Mouse (Mus musculus): ENCODE data around the gene Etl4.
A peak's percentile ranks its signal among the peaks of the same experiment; 100 is the strongest.

The Etl4 gene

DNA sequence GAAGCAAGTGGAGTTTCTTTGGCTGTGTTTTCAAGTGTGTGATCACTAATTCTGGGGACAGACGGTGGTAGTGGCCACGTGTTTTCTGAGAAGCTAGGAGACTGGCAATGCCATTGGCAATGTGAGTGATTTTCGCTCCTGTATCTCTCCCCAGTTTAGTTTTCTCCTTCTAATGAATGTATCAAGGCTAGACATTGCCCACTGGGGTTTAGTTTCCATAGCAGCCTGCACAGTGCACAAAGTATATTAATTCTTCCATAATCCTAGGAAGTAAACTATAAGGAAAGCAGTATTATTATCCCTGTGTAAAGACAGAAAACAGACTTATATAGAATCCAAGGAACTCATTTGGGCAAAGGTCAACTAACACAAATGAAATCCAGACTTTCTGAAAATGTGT is 852.2 kb downstream of the Etl4 start:
- no peak for DNase-seq (ENCODE audit: low spot score in 2 of 2)

DNA sequence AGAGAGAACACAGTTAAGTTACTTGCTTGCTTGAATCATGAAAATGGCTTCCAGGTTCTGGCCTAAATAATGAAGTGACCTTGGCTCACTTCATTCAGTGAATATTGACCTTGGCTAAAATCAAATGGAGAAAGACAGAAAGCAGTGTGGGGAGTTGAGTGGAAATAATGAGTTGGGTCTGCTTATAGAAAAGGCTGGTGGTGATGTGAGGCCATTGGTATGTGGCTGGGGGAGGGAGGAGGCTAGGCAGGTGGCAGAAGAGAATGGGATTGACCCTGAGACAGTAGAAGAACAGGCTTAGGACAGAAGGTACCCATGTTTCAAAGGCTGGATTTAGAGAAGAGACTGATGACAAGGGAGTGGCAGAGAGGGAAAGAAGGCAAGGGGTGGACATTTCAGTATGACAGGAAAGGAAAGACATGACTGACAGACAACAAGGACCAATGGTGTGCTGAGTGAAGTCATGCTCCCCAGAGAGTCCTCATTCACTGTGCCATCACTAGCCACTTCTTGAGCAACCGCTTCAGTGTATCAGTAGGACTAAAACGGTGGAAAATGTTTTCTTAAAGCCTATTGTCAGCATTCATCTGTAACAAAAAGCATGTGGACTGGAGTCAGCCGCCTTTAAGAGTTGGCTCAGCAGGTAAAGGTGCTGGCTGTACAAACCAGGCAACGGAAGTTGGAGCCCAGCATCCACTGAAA is 854.1 kb downstream of the Etl4 start:
- no peak for DNase-seq (ENCODE audit: low spot score in 2 of 2)

DNA sequence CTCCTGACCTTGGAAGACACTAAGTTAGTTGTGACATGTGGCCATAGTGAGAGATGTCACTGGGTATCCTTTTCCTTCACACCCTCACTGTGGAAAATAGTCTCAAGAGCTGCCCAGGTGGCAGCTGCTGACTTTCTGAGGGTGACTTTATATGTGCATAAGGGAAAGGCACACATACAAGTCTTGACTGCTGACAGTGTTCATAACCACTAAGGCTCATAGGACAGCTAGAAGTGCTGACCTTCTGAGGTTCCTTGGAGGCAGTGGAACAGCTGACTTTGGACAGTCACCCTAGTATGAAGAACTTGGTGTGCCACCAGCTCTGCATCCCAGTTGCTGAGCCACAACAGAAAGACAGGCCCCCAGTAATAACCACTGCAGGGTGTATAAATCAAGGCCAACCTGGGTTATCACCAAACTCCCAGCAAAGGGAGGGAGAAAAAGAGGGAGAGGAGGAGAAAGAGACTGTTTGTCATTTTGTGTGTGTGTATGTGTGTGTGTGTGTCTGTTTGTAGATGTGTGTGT is 855.0 kb downstream of the Etl4 start:
- DNase-seq (ENCODE audit: low spot score in 2 of 2): no peak

DNA sequence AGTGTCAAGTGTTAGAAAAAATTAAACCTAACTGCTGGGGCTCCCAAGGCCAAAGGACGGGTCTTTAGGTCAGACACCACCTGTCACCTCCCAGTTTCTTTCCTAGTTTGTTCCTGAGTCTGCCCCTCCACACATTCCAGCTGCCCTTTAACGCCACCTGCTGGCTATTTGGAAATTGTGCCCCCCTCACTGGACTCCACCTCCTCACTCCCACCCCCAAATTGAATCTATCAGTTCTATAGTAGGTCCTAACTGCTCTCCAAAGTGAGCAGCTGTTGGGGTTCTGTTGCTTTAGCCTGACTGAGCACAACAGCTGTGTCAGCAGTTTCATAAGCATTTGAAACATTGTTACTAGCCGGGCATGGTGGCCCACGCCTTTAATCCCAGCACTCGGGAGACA is 859.1 kb downstream of the Etl4 start:
- DNase-seq (ENCODE audit: low spot score in 2 of 2): no peak

DNA sequence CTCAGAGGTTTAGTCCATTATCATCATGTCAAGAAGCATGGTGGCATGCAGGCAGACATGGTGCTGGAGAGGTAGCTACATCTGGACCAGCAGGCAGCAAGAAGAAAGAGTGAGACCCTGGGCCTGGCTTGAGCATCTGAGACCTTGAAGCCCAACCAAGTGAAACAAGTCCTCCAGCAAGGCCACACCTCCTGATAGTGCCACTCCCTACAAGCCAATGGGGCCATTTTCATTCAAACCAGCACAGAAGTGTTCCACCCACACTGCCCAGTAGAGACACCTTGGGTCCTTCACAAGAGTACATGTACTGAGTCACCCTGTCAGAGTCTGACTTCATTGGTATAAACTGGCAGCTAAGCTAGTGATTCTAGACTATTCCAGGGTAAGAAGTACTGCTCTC is 860.6 kb downstream of the Etl4 start:
- DNase-seq (ENCODE audit: low spot score in 2 of 2): no peak

DNA sequence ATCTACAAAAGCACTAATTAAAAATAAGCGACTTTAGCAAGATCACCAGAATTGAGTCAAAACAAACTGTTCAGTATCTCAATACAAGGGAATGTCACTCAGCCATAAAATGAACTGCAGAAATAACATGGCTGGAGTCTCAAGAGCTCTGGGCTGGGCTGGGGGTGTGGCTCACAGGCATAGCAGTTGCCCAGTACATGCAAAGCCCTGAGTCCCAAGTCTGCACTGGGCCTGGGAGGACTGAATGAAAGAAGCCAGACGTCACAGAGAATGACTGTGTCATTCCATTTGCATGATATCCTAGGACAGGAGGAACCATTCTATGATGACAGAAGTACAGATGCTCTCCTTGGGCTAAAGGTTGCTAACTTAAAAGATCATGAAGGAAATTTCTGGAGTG is 864.9 kb downstream of the Etl4 start:
- no peak for DNase-seq (ENCODE audit: low spot score in 2 of 2)

DNA sequence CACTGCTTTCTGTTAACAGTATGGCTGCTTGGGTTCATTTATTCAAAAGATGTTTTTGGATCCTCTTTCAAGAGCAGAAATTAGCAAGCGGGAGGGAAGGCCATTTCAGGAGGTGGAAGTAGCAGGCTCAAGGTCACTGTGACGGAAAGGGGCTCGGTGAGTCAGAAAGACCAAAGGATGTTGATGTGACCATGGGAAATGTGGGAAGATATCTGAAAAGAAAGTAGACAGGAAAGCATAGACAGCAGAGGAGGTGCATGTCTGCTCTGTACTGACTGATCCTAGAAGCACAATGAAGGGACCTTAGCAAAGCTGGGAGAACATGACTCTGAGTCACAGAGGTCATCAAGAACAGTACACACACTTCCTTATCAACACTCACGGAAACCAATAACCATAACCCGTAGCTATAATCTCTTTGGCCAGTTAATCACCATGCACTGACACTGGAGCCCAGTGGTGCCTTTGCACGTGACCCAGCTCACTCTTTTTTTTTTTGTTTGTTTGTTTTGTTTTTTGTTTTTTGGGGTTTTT is 866.7 kb downstream of the Etl4 start:
- DNase-seq (ENCODE audit: low spot score in 2 of 2): no peak

DNA sequence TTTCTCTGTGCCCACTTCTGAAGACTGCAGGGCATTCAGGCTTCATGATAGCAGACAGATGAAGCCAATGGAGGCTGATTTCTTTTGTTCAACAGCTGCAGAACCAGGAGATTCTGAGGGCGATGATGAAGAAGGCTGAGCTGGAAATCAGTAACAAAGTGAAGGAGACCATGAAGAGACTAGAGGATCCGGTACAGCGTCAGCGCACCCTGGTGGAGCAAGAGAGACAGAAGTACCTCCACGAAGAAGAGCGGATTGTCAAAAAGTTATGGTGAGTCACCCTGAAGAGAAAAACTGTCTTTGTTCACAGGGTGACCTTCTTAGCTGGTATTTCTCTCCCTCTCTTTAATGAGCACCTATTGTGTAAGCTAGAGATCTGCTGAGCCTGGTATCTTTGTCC is 868.4 kb downstream of the Etl4 start:
- DNase-seq (ENCODE audit: low spot score in 2 of 2): no peak

DNA sequence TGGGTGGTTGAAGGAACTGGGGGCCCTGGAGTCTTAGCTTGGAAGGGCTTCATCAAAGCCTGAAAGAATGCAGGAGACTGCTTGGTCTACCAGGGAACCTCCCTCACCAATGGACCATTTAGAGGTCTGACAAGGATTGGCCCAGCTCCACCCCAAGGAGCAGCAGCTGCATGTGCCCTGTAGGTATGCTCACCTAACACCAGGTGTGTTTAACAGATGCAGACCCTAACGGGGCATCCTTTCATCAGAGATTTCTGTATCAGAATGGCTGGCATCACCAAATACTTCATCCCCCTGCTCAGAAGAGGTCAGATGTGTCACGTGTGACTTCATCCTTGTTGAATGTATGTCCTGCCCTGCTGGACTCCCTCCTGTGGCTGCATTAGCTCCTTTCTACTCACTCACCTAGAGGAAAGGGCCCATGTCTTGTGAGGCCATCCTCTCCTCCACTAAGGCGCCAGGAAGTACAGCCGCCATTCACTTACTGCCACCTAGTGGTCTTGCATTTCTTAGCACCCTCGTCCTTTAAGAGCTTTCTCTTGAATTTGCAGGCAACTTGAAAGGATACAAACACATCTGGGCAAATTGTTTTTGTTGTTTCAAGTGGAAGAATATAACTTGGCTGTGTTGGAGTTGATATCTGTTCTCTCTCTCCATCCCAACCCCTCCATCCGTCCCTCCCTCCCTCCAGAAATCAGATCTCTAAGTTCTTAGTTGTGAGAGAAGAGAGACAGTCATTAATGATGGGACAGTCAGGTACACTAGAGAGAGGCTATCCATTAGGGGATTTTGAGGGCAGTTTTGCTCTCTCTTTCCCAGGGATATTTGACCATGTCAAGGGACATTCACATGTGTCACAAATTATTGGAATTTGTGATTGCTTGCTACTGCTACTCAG is 870.2 kb downstream of the Etl4 start:
- peak in 1 of 2 experiments; percentile 12 for DNase-seq (ENCODE audit: low spot score in 2 of 2)

DNA sequence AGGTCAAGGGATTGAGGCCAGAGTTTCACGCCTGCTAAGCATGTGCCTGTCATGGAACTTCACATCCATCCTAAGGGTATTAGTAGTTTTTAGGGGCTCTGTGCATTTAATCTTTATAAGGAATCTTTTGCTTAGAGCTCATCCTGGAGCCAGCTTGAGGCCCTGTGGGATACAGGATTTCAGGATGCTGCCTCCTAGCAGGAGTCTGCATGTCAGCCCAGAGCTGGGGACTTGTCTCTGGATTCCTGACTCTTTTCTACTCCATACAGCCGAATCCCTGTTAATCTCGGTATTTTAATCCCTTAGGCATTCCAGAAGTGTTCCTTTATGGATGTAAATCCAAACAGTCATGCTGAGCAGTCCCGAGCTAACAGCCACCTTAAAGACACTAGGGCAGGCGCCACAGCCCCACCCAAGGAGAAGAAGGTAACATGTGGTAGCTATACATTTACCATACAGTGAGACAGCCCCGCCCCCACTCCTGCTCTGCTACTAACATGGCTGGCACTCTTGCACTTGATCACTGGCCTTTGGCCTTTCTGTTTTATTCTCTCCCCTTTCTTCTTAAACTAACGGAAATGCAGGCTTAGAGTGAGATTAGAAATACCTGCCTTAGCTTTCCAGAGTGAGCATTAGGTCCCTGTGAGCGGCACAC is 891.8 kb downstream of the Etl4 start:
- no peak for DNase-seq (ENCODE audit: low spot score in 2 of 2)

DNA sequence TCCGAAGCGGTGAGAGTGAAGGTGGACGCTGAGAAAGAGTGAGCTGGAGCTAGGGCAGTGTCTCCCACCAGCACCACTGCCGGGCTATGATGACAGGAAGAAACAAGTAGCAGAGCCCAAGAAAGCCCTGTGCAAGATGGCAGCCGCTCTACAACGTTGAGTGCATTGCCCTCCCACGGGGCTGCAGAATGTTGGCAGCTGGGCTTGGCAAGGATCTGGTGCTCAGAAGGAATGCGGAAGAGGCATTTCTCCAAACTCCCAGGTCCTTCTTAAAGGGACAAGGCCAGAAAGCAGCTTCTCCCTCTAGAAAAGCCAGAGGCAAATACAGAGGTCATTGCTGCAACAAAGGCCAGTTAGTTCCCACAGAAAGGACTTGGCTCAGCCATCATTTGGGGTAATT is 901.9 kb downstream of the Etl4 start:
- no peak for DNase-seq (ENCODE audit: low spot score in 2 of 2)

DNA sequence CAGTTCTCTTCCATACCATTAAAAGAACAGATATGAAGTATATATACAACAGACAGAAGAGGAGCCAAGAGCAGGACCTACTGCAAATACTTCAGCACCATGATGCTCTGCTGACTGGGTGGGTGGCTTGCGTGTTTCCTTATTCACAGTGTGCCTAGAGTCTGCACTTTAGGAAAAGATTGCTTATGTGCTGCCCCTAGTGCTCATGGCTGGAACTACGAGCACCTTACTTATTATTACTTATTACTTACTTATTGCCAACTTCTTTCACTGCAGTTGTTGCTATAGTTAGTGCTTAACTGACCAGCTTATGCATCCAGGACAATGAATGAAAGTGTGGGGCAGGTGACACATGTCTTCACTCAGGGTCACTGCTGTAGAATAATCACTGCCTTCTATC is 904.4 kb downstream of the Etl4 start:
- DNase-seq (ENCODE audit: low spot score in 2 of 2): no peak

DNA sequence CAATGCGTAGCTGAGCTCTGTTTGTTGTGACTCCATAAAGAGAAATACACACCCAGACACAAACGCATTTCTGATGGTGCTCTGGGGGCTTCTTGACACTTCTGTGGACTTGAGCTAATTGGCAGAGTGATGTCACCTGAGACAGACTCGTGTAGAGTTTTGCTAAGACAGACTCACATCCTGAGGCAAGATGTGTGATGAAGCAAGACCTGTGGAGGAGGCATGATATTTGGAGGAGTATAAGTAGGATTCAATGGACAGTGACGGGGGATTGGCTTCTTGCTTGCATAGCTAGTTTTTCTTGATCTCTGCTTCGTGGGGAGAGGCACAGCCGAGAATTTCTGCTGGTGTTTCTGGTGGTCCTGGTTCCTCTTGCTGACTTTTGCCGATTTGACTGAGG is 908.6 kb downstream of the Etl4 start:
- no peak for DNase-seq (ENCODE audit: low spot score in 2 of 2)

DNA sequence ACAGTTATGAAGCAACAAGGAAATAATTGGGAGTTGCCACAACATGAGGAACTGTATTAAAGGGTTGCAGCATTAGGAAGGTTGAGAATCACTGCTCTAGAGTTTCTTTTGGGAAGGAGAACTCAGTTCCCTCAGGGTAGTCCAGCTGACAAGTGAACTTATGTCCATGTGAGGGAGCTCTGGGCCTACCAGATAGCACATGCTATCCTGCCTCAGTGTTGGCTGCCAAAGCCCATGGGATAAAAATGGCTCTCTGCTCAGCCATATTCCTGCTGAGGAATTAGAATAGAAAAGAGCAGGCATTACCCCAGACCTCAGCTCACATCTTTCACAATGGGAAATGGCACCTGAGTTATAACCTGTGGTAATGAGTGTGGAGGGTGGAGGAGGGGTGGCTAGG is 916.7 kb downstream of the Etl4 start:
- no peak for DNase-seq (ENCODE audit: low spot score in 2 of 2)

DNA sequence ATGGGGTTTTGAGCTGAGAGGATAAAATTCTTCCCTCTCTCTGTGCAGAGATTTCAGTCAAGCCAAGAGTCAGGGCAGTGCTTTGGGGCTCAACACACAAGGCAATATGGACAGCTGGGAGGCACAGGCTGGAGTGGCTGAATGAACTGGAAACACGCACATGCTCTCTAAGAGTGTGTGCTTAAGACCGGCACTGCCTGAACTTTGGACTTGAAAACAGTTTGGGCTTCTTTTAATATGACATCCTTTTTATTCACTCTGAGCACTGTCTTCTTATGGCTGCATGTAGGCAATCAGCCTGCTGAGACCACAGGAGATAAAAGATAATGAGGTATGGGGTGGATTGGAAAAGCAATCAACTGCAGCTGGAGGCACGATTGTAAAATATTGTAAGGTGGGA is 921.3 kb downstream of the Etl4 start:
- DNase-seq (ENCODE audit: low spot score in 2 of 2): no peak

DNA sequence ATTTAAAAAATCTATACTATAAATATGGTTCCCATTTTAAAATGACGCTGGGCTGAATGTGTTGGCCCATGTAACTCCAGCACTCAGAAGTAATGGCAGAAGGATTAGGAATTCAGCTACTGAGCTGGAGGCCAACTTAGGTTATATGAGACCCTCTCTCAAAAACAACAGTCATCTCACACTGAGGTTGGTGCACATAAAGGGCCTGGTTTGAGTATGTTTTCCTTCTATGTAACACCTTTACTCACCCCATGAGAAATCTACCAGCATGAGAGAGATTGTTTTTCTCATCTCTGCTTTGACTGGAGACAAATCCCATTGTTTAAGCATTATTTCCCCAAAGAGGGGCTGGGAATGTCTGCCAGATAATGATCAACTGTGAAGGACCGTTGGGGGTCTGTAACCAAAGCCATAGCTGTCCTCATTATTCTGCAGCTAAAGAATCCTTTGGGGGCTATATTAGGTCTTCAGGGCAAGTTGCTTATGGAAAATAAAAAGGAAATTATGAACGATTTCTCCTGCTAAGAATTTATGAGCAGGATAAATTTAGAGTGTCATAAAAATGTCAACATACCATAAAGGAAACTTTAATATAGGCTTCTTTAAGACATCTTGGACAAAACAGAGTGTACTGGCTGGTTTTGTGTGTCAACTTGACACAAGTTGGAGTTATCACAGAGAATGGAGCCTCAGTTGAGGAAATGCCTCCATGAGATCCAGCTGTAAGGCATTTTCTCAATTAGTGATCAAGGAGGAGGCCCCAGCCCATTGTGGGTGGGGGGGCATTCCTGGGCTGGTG is 922.2 kb downstream of the Etl4 start:
- DNase-seq (ENCODE audit: low spot score in 2 of 2): no peak

DNA sequence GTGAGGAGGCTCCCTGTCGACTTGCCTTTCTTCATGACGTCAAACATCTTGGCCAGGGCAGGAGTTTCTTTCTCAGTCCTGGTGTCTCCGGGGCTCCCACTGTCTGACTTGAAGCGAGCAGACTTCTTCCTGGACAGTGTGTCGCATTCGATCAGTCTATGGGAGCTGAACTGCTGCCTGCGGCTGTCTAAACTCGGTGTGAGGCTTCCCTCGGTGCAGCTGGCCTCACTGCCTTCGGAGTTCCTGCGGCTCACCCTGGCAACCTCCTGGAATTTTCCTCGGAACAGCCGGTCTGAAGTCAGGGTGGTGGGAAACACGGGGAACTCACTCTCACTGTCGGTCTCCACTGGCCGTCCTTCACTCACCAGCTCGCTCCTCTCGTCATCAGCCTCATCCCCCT is 939.8 kb downstream of the Etl4 start:
- no peak for DNase-seq (ENCODE audit: low spot score in 2 of 2)
